Mouse (Mus musculus) myocyte (in vitro differentiated cells): ENCODE results near the gene Kcnt1. TPM values are rescaled to one million over a fixed set of nuclear protein-coding genes. Genes with fewer than 3 reads are reported as not detected.

Experiments used
- H3K27me3 ChIP-seq: one replicate; pipeline ENCODE4 v1.6.1; 2011; ENCODE audit not compliant: control insufficient read depth, insufficient read depth, insufficient read length
- H3K36me3 ChIP-seq: one replicate; pipeline ENCODE4 v1.6.1; 2011; ENCODE audit not compliant: control insufficient read depth, insufficient read depth
- H3K4me2 ChIP-seq: one replicate; pipeline ENCODE4 v1.6.1; 2011; ENCODE audit warnings: low read depth, control low read depth
- H3K4me3 ChIP-seq: one replicate; pipeline ENCODE4 v1.5.1; 2011; ENCODE audit warnings: mild to moderate bottlenecking, control low read depth, moderate library complexity
- H3K79me2 ChIP-seq: one replicate; pipeline ENCODE4 v1.6.1; 2011; ENCODE audit not compliant: control insufficient read depth, insufficient read depth
- H3ac ChIP-seq: one replicate; pipeline ENCODE4 v1.6.1; 2011; ENCODE audit not compliant: control insufficient read depth, insufficient read length
- CEBPB ChIP-seq: IDR thresholded peaks from 2 replicates; pipeline ENCODE4 v1.6.1; 2011; ENCODE audit warnings: mild to moderate bottlenecking, moderate library complexity; ENCODE audit not compliant: poor library complexity, insufficient read depth, severe bottlenecking
- E2F4 ChIP-seq: IDR thresholded peaks from one replicate; pipeline ENCODE4 v1.6.1; 2011; ENCODE audit warnings: mild to moderate bottlenecking, control low read depth, moderate library complexity; ENCODE audit not compliant: insufficient read depth
- MAX ChIP-seq: IDR thresholded peaks from one replicate; pipeline ENCODE4 v1.6.1; 2011; ENCODE audit warnings: low read depth, mild to moderate bottlenecking, control low read depth
- MYOD1 ChIP-seq, 3 experiments: IDR thresholded peaks; one replicate each; pipeline ENCODE4 v1.6.1; 2011; ENCODE audit warnings: control low read depth in 2 of 3, low read depth in 2 of 3, mild to moderate bottlenecking in 2 of 3, moderate library complexity in 1 of 3; ENCODE audit not compliant: insufficient read length in 2 of 3, control insufficient read depth in 1 of 3
- MYOG ChIP-seq, 3 experiments: IDR thresholded peaks; one replicate each; pipeline ENCODE4 v1.6.1; 2011; ENCODE audit warnings: control low read depth in 2 of 3, low read depth in 2 of 3, mild to moderate bottlenecking in 2 of 3; ENCODE audit not compliant: insufficient read length in 2 of 3, control insufficient read depth in 1 of 3, insufficient read depth in 1 of 3
- POLR2A ChIP-seq: IDR thresholded peaks from one replicate; pipeline ENCODE4 v1.6.1; 2011; ENCODE audit warnings: low read depth, mild to moderate bottlenecking, control low read depth, moderate library complexity; ENCODE audit not compliant: insufficient read length
- POLR2AphosphoS2 ChIP-seq: IDR thresholded peaks from one replicate; pipeline ENCODE4 v1.6.1; 2011; ENCODE audit warnings: low read depth, control low read depth; ENCODE audit not compliant: insufficient read length
- REST ChIP-seq: IDR thresholded peaks from one replicate; pipeline ENCODE4 v1.6.1; 2011; ENCODE audit warnings: mild to moderate bottlenecking, control low read depth, moderate library complexity; ENCODE audit not compliant: insufficient read depth, insufficient read length
- SRF ChIP-seq: IDR thresholded peaks from one replicate; pipeline ENCODE4 v1.6.1; 2011; ENCODE audit warnings: low read depth; ENCODE audit not compliant: control insufficient read depth, insufficient read length
- TCF12 ChIP-seq: IDR thresholded peaks from one replicate; pipeline ENCODE4 v1.6.1; 2011; ENCODE audit warnings: mild to moderate bottlenecking, control low read depth; ENCODE audit not compliant: poor library complexity, insufficient read depth, severe bottlenecking
- TCF3 ChIP-seq: IDR thresholded peaks from one replicate; pipeline ENCODE4 v1.6.1; 2011; ENCODE audit warnings: low read depth, control low read depth; ENCODE audit not compliant: insufficient read length
- USF1 ChIP-seq: IDR thresholded peaks from one replicate; pipeline ENCODE4 v1.6.1; 2011; ENCODE audit warnings: low read depth, mild to moderate bottlenecking, control low read depth, moderate library complexity
- polyA plus RNA-seq: library from polyadenylated mRNA; unstranded; fragments of >200 nt; fragmentation: generic; extraction: Trizol; gene quantifications from one replicate; pipeline ENCODE4 v1.2.1, GENCODE M21; 2012; ENCODE audit warnings: missing spikeins

The Kcnt1 gene
- polyA plus RNA-seq, 1 experiment: not detected

DNA sequence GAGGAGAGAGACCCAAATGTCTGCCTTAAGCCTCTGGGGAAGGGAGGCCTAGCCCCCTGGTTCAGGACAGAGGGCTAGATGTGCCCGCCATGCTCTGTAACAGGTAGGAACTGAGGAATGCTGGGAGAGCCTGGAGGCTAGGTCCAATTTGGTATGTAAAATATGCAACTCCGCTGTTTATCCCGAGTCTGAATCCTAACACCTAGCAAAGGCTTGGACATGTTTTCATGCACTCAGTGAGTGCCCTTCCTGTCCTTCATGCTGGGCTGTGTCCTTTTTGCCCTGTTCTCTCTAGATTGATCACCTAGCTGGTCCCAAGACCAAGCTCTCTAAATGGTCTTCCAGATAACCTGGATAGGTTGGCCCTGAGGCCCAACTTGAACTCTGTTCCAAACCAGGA is 3.6 kb upstream of the Kcnt1 start:
- no peaks in the 10 kb centered on the region for H3K36me3 ChIP-seq
- no peak overlapping the region for H3K4me3 ChIP-seq
- no peak overlapping the region for H3ac ChIP-seq
- no peak for TF ChIP-seq USF1
- TF ChIP-seq MAX: no peak
- TF ChIP-seq SRF: no peak
- no peak for TF ChIP-seq TCF12
- no peak for TF ChIP-seq E2F4
- peaks cover 27% of the 10 kb centered on the region for H3K27me3 ChIP-seq
- no peaks in the 10 kb centered on the region for H3K79me2 ChIP-seq
- H3K4me2 ChIP-seq: no peak overlapping the region

DNA sequence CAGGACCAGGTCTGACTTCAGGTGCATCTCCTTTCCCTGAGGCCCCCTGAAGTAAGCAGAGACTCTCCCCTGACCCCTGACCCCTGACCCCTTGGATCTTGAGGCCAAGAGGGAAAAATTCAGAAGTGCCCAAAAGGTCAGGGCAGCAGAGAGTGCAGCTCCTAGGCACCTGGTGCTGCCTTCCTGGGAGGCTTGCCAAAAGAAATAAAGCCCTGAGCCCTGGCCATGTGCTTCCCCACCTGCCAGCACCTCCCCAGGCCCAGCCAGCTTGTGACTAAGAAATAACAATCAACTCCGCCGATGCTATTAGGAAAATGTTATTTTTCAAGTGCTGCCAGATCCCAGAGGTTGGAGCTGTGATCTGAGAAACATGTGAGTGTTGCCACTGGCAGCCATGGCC is 1.5 kb upstream of the Kcnt1 start:
- no peak overlapping the region for H3ac ChIP-seq
- no peaks in the 10 kb centered on the region for H3K36me3 ChIP-seq
- H3K27me3 ChIP-seq: peaks cover 29% of the 10 kb centered on the region
- H3K79me2 ChIP-seq: no peaks in the 10 kb centered on the region
- TF ChIP-seq SRF (no peak), MAX (no peak), POLR2A (no peak), TCF12 (no peak), MYOG (IDR thresholded peaks at IDR 0.05; ENCODE audit: control insufficient read depth in 1 of 3, insufficient read depth in 1 of 3, insufficient read length in 2 of 3, low read depth in 2 of 3) (no peak), POLR2AphosphoS2 (no peak), MYOD1 (IDR thresholded peaks at IDR 0.05; ENCODE audit: control insufficient read depth in 1 of 3, insufficient read length in 2 of 3, low read depth in 2 of 3) (no peak), TCF3 (no peak)
- H3K4me2 ChIP-seq: no peak overlapping the region
- H3K4me3 ChIP-seq: no peak overlapping the region

- TF ChIP-seq MYOD1 (IDR thresholded peaks at IDR 0.05; ENCODE audit: control insufficient read depth in 1 of 3, insufficient read length in 2 of 3, low read depth in 2 of 3) (no peak), POLR2A (no peak), E2F4 (no peak), USF1 (no peak), TCF3 (no peak), POLR2AphosphoS2 (no peak), MYOG (IDR thresholded peaks at IDR 0.05; ENCODE audit: control insufficient read depth in 1 of 3, insufficient read depth in 1 of 3, insufficient read length in 2 of 3, low read depth in 2 of 3) (no peak), REST (no peak), CEBPB (no peak), TCF12 (no peak)
These were observed 751 bp upstream of the Kcnt1 start for GRCm38 (mm10) chr2:25862696-25863270.

GRCm38 (mm10) chr2:25864230-25864629 is 696 bp downstream of the Kcnt1 start:
- Histone ChIP-seq H3ac (no peak overlapping the region), H3K79me2 (no peaks in the 10 kb centered on the region), H3K27me3 (peaks cover 29% of the 10 kb centered on the region), H3K36me3 (no peaks in the 10 kb centered on the region), H3K4me2 (no peak overlapping the region), H3K4me3 (no peak overlapping the region)
- TF ChIP-seq TCF12 (no peak), USF1 (no peak)

More at GRCm38 (mm10) chr2:25862696-25863270, 751 bp upstream of the Kcnt1 start:
- Histone ChIP-seq H3K4me3 (no peak overlapping the region), H3ac (no peak overlapping the region), H3K36me3 (no peaks in the 10 kb centered on the region), H3K27me3 (peaks cover 29% of the 10 kb centered on the region), H3K79me2 (no peaks in the 10 kb centered on the region), H3K4me2 (no peak overlapping the region)

DNA sequence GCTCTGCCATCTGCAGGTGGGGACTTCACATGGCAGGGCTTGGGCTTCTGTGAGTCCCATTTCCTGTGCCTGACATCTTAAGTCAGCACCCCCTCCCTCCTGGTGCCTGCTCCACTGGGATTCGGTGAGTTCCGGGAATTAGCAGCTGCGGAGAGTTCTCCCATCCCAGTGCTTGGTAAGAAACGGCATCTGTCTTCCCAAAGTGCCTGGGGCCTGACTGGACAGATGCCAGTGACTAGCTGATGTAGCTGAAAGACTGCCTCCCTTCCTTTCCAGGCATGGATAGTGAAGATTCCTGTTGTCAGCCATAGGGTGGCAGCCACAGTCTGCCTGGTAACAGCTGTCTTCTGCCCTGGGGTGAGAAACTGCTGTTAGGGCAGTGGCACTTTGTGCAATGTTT is 1.9 kb downstream of the Kcnt1 start:
- no peak overlapping the region for H3K4me3 ChIP-seq
- H3K4me2 ChIP-seq: no peak overlapping the region
- TF ChIP-seq USF1 (no peak), REST (no peak), POLR2A (no peak), POLR2AphosphoS2 (no peak), E2F4 (no peak), TCF12 (no peak), MYOD1 (IDR thresholded peaks at IDR 0.05; ENCODE audit: control insufficient read depth in 1 of 3, insufficient read length in 2 of 3, low read depth in 2 of 3) (no peak), CEBPB (no peak), TCF3 (no peak), MYOG (IDR thresholded peaks at IDR 0.05; ENCODE audit: control insufficient read depth in 1 of 3, insufficient read depth in 1 of 3, insufficient read length in 2 of 3, low read depth in 2 of 3) (no peak), SRF (no peak), MAX (no peak)
- H3K36me3 ChIP-seq: no peaks in the 10 kb centered on the region
- H3K27me3 ChIP-seq: peaks cover 24% of the 10 kb centered on the region
- no peak overlapping the region for H3ac ChIP-seq
- H3K79me2 ChIP-seq: no peaks in the 10 kb centered on the region
